Mouse (Mus musculus): ENCODE measurements around the gene Pcare.
"Not testable (repeated sequence)": the region's sequence is repeated elsewhere in the genome, so short reads cannot be mapped to it uniquely, and the experiment has no call there.

The Pcare gene

DNA sequence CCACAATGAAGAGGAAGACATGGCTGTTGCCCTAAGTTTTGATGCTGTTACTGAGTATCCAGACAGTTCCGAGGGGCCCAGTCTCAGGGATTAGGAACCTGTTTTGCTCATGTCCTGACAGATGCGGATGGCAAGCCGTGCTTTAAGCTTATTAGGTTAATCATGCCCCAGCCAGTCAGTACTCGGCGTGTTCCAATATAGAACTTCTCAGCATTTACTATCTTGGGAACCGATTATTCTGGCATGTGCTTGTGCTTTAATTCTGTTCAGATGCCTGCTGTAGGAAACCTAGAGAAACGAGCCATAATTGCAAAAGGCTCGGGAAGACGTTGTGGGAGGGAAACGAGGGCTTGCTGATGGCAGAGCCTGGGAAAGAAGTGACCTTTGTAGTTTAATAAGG lies at the start of gene Pcare:
Gene Pcare, minus strand, starts transcription at position 64 of the 400 bp plus-strand sequence.
- DNase-seq (ENCODE audit: low spot score): no peak

DNA sequence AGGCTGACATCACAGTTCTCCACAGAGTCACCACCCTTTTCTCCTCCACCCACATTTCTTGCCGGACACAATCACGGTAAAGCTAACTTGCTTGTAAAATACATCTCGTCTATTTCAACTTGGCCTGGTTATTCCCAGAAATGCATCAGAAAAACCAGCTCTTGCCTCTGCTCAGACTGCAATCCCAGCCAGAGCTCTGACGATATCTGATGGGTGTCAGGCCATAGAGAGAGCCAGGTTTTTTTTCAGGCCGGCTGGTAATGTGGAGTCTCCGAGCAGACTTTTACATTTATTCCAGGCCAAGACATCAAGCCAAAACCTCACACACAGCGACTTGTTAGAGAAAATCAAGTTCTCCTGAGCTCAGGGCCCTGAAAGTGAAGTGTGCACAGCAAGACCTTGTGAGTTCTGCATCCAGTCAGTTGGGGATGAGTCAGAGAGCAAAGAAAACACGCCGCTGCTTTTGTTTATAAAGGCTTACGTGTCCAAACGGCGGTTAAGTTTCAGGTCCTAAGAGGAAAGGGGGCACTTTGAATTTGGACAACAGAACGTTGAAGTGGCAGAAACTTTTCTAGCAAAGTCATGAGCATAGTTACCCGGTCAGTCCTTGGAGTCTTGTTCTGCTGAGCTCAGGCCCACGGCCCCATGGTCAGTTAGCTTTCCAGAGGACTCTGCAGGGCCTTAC lies 43.0 kb upstream of the Pcare start:
- no peak for DNase-seq (ENCODE audit: low spot score)

DNA sequence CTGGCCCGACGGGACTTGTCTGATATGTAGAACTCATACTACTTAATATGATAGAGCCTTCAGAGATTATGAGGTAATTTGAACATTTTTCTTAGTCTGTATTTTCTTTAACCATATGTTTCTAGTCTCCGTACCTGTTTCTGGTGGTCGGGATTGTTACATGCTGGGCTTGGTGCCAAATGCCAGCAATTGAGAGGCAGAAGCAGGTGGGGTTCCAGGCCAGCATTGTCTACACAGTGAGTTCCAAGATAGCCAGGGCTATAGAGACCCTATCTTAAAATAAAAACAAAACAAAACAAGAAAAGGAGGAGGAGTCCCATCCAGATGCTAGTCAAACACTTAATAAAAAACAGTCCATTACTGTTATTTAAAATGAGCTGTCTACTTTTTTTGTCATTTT lies 38.9 kb upstream of the Pcare start:
- no peak for DNase-seq (ENCODE audit: low spot score)

DNA sequence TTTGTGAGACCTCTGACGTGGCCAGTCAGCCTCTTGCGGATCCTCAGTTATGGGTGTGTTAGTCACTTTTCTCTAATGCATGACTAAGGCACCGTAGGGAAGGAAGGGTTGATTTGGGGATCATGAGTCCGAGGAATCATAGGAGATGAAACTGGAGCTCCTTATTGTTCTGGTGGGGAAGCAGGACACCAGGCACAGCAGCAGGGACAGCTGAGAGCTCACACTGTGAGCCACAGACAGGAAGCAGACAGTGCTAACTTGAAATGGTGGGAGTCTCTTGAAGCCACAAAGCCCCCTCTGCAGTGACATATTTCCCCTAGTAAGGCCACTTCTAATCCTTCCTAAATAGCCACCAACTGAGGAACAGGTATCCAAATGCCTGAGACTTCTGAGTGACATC lies 38.4 kb upstream of the Pcare start:
- DNase-seq (ENCODE audit: low spot score): no peak

DNA sequence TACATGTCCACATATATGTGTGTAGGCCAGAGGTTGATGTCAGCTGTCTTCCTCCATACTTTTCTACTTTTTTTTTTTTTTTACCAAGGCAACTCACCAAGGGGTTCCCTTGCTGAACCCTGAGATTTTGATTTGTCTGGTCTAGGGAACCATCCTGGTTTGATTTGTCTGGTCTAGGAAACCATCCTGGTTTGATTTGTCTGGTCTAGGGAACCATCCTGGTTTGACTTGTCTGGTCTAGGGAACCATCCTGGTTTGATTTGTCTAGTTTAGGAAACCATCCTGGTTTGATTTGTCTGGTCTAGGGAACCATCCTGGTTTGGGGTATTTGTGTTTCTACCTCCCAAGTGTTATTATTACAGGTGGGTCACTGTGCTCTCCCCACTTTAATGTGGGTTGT lies 33.8 kb upstream of the Pcare start:
- DNase-seq (ENCODE audit: low spot score): no peak

DNA sequence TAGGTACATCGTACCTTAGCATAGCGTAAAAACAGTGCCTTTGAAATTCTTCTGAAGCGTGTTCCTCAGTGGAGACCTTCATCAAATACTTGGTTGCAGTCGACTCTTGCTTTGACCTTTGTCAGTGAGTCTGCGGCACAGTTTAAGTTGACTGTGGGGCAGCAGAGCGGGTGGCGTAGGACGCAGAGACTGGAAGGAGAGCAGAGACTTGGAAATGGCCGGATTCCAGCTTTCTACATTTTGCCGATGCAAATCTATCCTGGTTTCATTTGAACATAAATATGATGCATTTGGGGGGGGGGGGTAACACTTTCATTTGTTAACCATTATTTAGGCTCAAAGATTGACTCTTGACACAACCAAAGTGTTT lies 30.7 kb upstream of the Pcare start:
- peak; percentile 32 for DNase-seq (ENCODE audit: low spot score)

DNA sequence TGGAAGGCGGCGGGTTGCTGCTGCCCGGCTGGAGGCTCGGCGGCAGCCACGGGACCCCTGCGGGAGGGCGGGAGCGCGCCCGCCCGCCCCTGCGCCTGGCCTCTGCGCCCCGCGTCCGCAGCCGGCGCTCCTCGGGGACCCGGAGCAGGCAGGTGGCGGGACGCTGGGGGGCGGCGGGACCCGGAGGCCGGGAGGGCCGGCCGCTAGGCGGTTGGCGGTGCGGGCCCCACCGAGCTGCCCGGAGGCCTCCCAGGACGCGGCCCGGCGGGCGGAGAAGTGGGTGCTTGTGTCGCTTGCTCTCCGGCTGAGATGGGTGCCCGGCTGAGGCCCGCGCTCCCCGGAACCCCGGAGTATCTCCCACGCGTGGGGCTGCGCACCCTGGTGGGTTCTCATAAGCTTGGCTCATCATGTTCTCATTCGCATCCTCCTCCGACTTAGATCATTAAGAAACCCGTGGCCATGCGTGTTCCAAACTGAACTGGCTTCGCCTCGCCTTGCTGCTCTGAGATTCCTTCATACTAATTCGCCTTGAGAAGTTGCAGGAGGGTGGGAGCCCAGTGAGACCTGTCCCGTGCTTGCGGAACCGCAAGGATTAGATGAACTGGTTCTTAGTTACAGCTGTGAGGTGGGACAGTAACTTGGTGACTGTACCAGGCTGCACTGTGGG lies 30.1 kb upstream of the Pcare start:
- DNase-seq (ENCODE audit: low spot score): peak; percentile 56

DNA sequence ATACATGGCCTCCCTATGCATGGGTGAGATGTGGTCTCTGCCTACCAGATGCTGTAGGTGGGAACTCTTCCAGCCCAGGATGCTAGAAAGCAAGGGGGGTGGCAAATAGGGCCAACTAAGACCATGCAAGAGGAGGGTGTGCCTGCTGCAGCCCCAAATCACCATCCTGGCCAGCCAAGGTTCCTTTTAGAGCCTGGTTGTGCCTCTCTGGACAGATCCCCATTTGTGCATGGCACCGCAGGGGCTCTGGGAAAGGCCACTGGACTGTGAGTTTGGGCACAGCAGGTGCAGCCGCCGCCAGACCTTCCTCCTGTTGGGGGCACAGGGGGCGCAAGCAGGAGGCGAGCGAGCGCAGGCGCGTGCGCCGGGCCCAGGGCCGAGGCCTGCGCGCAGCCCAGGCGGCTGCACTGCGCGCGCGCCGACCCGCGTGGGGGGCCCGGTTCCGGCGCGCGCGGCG lies 29.6 kb upstream of the Pcare start:
- peak; percentile 53 for DNase-seq (ENCODE audit: low spot score)

DNA sequence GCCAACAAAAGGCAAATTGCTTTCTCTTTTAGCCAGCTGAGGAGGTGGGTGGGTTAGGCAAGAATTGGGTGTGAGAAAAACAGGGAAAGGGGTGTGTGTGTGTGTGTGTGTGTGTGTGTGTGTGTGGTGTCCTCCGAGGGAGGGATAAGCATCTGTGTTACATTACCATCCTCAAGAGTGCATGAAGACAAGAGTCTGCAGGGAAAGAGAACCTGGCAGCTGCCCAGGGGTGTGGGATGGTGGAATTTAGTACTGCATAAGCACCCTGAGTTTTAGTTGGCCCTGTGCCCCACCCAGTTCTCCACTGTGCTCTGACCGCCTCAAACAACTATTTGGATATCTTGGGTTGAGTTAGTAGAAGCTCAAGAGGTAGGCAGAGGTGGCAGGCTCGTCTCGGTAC lies 28.3 kb upstream of the Pcare start:
- no peak for DNase-seq (ENCODE audit: low spot score)

DNA sequence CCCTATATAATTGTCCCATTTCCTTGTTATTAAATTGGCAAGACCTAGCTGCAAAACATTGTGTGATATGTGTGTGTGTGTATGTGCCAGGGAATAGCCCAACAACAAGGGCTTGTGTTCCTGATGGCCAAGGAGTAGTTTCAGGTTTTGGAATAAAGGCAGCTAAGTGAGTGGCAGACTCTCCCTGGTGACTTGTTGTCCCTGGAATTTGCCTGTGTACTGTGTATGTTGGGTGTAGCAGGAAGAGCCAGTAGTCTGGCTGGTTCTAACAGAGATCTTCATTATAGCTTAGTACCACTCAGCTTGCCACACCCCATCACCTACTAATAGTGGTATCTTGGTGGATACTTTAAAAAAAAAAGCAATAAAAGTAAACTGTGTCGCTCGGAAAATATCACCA lies 27.8 kb upstream of the Pcare start:
- no peak for DNase-seq (ENCODE audit: low spot score)

DNA sequence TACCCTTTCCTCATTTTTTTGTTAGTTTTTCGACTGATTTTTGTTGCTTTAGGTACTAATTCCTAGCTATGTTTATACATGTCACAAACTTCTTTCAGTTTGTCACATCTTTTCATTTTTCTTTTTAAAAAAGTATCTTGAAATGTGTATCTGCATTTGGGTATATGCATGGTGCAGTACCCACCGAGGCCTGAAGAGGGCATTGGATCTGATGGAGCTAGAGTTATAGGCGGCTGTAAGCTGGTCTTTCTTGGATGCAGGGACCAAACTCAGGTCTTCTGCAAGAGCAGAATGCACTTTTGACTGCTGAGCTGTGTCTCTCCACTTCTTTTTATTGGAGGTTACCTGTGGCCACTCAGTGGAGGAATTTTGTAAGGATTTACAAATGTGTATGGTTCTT lies 26.0 kb upstream of the Pcare start:
- DNase-seq (ENCODE audit: low spot score): no peak

DNA sequence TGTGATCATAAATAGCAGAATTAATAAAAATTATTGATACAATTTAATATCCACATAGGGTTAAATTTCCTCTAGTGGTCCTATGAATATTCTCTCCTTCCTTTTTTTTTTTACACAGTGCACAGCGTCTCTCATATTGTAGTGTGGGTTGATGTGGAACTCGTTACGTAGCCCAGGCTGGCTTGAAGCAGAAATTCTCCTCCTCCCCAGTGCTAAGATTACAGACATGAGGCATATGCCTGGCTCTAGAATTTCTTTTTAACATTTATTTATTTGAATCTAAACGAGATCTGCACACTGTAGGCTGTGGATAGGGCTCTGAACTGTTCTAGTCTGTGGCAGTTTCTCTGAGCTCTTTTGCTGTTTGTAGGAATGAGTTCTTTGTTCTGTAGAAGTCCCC lies 22.6 kb upstream of the Pcare start:
- no peak for DNase-seq (ENCODE audit: low spot score)

DNA sequence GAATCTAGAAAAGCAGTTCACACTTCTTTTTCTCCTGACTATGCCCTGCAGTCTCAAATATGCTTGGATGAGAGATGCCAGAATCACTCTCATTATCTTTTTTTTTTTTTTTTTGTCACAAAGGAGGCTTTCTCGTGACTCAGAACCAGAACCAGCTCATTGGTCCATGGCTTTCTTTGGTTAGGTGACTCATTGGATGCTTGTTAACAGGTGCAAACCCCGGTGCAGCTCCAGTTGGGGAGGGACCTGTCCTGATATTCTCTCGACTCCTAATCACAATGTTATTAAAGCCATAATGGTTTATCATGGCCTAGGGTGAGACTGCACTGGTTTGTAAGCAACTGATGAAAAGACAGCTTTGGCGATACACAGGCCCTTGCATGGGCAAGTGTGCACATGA lies 21.5 kb upstream of the Pcare start:
- DNase-seq (ENCODE audit: low spot score): no peak

DNA sequence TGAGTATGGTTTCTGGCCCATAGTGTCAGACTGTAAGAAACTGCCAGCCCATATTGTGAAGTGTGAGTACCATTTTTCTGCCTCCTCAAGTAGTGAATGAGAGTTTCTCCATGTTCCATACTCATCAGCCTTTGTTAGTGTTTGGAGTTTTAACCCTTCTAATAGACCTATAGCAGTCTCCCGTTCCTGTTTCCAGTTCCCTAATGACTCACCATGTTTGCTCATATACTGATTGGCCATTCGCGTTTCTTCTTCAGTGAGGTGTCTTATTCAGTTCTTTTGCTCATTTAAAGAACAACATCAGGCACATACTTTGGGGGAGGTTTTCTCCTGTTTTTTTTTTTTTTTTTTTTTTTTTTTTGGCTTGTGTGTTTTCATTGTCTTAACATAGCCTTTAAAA lies 18.0 kb upstream of the Pcare start:
- DNase-seq (ENCODE audit: low spot score): no peak

DNA sequence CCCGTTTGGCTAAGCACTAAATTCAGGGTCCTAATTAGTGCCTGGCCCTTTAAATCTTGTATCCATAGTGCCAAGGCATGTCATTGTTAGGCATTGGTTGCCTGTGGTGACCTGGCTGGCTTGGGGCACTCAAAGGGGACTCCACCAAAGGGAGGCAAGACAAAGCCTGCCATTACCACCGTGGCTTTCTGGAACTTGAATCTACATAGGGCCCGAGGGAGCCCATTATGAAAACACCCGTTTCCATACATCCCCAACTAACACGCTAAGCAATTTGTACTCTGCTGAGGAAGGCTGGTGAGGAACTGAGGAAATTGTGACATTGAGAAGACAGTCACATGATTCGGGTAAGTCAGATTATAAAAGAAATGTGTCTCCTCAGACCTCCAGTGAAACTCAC lies 16.9 kb upstream of the Pcare start:
- peak; percentile 66 for DNase-seq (ENCODE audit: low spot score)

DNA sequence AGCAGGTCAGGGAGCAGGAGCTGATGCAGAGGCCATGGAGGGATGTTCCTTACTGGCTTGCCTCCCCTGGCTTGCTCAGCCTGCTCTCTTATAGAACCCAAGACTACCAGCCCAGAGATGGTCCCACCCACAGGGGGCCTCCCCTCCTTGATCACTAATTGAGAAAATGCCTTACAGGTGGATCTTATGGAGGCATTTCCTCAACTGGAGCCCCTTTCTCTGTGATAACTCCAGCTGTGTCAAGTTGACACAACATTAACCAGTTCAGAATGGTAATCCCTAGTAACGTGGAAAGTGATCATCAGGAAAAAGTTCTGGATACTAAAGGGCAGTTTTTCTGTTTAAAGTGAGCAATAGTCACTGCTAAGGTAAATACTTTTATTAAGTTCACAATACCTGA lies 15.5 kb upstream of the Pcare start, which contains the start of gene Clip4:
Gene Clip4, plus strand, starts transcription at position 301 of the 400 bp plus-strand sequence.
- not testable (repeated sequence) for DNase-seq (ENCODE audit: low spot score)

DNA sequence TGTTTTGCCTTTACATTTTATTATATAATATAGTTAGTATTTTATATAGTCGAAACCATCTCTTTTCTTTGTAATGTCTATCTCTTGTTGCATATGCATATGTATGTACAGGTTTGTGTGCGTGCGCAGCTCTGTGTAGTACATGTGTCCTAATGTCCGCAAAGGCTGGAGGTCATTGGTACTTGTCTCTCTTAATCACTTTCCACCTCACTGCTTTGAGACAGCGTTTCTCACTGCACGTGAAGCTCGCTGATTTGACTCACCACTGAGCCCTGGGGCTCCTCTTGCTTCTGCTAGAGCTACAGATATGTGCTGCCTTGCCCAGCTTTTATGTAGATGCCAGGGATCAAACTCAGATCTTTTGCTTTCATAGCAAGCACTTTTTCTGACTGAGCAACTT lies 7.8 kb upstream of the Pcare start:
- DNase-seq (ENCODE audit: low spot score): no peak

DNA sequence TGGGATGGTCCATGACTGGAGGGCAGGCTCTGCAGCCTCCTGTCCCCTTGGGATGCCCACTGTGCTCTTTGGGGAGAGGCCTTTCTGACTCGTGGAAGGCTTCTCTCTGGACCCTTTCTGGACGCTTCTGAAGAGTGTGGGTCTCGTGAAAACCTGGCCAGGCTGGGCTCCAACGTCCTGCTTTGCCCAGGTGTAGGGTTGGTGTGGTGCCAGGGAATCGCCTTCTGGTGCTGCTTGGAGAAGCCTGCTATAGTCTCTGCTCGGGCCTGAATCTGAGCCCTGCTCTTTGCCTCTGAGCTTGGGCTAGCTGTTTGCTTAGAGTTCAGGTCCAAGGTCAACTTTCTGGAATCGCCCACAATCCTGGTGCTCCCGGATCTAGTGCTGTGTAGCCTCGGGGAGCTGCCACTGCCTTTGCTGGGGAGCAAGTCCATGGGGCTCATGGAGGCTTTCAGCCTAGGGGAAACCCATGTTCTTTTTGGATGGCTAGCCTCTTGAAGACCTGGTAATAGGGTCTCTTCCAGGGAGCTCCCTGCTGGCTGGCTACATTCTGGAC lies 3.0 kb downstream of the Pcare start:
- DNase-seq (ENCODE audit: low spot score): no peak

DNA sequence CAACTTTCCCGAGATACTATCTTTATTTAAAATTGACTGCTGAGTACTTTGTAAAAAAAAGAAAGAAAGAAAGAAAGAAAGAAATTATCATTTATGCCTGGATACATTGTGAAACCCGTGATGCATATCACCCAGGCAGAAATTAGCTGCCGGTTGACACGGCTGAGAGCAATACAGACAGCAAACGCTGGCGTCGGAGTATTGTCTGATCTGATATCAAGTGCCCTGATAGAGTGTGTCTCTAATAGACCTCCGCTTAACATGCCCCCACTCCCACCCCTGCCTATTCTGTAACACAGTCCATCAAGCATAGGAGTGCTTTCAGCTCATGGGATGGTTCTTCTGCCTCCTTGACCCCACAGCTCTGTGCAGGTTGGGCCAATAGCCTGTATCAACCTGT lies 5.1 kb downstream of the Pcare start:
- DNase-seq (ENCODE audit: low spot score): no peak

DNA sequence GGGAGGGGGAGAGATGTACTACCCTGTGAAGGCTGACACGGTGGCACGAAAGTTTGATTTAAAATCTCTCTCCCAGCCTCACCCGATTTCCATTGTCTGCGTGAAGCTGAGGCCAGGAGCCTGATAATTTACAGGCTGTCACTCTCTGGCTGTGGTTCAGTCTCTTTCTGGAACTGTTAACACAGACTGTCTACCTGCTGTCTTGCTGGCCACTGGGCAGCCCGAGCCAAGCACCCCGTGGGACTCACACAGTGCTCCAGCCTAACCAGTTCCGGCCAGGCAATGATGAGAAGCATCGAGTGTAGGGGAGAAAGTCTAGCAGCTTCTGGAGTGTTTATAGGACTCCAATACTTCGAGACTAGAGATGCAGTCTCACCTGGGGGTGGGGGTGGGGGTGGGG lies 6.6 kb downstream of the Pcare start:
- DNase-seq (ENCODE audit: low spot score): no peak

DNA sequence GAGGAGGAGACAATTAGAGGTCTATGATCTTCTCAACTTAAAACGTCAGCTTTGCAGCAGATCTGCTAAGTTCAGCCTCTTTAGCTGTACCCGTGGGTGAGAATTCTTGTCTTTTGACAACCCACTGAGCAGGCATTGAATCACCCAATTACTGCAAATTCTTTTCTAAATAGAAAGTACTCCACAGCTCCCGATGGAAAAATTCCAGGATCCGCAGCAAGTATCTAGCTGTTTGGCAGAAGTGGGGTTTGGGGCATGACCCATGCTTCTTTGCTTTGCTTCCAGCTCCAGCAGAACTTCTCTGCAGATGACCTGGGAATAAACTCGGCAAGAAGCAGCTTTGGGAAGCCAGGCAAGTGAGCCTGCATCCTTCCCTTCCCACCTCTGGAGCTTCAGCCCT lies 9.8 kb downstream of the Pcare start:
- DNase-seq (ENCODE audit: low spot score): no peak

DNA sequence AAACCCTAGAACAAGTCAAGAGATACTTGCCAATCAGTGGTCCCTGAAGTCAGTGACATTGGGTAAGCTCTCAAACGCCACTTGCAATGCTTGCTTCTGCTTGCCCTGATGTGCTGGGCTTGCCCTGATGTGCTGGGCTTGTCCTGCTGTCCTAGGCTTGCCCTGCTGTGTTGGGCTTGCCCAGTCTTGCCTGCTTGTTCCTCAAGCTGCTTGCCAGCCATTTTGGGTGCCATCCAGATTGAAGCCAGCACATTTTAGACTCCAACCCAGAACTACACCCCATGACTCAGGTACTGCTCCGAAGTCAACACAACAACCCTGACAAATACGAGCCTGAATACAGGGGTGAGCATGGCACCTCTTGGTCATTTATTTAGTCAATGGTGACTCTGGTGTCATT lies 10.5 kb downstream of the Pcare start:
- DNase-seq (ENCODE audit: low spot score): no peak

DNA sequence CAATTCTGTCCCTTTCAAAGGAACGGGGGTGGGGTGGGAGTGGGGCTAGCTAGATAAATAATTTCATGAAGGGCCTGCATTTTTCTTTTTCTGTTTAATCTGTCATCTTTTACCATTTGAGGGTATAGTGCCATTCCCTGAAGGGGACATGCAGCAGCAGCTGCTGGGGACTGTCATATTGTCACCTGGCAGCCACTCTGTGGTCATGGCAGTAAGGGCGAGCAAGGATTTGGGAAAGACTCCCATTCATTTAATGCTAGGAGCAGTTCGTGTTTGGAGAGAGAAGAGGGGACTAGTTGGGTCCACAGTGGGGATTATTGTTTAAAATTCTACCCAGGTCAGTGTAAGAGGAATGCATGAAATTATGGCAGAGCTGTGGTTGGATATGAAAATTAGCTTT lies 16.3 kb downstream of the Pcare start:
- no peak for DNase-seq (ENCODE audit: low spot score)

DNA sequence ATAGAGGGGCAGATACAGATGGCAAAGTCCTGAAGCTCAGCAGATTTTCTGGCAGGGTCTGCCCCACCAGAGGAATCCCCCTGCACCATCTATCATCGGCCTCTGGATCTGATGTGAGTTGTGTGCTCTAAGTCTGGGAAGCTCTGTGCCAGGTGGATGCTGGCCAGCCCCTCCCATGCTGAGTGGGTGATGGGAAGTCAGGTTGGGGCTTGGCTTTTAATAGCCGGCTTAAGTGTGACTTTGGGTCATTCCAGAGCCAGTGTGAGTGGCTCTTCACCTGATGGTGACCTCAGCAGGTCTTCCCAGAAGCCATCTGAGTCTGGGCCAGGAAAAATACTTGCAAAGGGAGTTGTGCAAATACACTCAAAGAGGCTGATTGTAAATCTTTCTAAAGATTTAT lies 22.0 kb downstream of the Pcare start:
- DNase-seq (ENCODE audit: low spot score): no peak
